Mouse (Mus musculus): ENCODE data around the gene Gm20388. TPM values are rescaled to one million over a fixed set of nuclear protein-coding genes. Genes with fewer than 3 reads are reported as not detected.

Gm20388 gene
- total and polyA plus RNA-seq, 2 experiments from 2014 or later = 17.3 TPM; not detected in 1

- 74% methylated on average over 4 of the region's 4 CpGs for WGBS
- H3K27me3 ChIP-seq (ENCODE audit: control insufficient read depth, insufficient read depth, low read length) = no peaks in the 10 kb centered on the region
Measured at GRCm38 (mm10) chr8:124288215-124288864, 4377.7 kb downstream of the Gm20388 start.

GRCm38 (mm10) chr8:124289481-124290050 lies 4378.9 kb downstream of the Gm20388 start:
- H3K4me2 ChIP-seq (ENCODE audit: low read depth, low read length) = no peak overlapping the region
- ATAC-seq (ENCODE audit: insufficient read depth, low read depth) (no peak), DNase-seq (ENCODE audit: low spot score) (no peak)
- WGBS = 88% methylated on average over 5 of the region's 5 CpGs
- peaks cover 33% of the 10 kb centered on the region for H3K4me1 ChIP-seq (ENCODE audit: control insufficient read depth, insufficient read depth)
- H3K27ac ChIP-seq (ENCODE audit: low read depth) = no peak overlapping the region
- TF ChIP-seq CTCF (IDR thresholded peaks at IDR 0.05; ENCODE audit: low read depth) = no peak
- no peak for TF ChIP-seq EP300 (IDR thresholded peaks at IDR 0.05; ENCODE audit: low read depth)
- no peak overlapping the region for H3K4me3 ChIP-seq (ENCODE audit: low read depth, low read length)
- H3K36me3 ChIP-seq (replicated peaks; ENCODE audit: control insufficient read depth, insufficient read depth, low read length) = no peaks in the 10 kb centered on the region
- H3K27me3 ChIP-seq (ENCODE audit: control insufficient read depth, insufficient read depth, low read length) = no peaks in the 10 kb centered on the region
- H3K9ac ChIP-seq (replicated peaks; ENCODE audit: low read depth, low read length) = no peak overlapping the region
- H3K9me3 ChIP-seq (replicated peaks; ENCODE audit: control insufficient read depth, low read length) = no peaks in the 10 kb centered on the region

More at GRCm38 (mm10) chr8:124288215-124288864, 4377.7 kb downstream of the Gm20388 start:
- ATAC-seq (ENCODE audit: insufficient read depth, low read depth) = no peak
- H3K27ac ChIP-seq (ENCODE audit: low read depth) = no peak overlapping the region
- no peak overlapping the region for H3K9ac ChIP-seq (replicated peaks; ENCODE audit: low read depth, low read length)
- H3K4me1 ChIP-seq (ENCODE audit: control insufficient read depth, insufficient read depth) = peaks cover 33% of the 10 kb centered on the region
- H3K36me3 ChIP-seq (replicated peaks; ENCODE audit: control insufficient read depth, insufficient read depth, low read length) = no peaks in the 10 kb centered on the region
- H3K4me3 ChIP-seq (ENCODE audit: low read depth, low read length) = no peak overlapping the region
- H3K4me2 ChIP-seq (ENCODE audit: low read depth, low read length) = no peak overlapping the region
- TF ChIP-seq CTCF (IDR thresholded peaks at IDR 0.05; ENCODE audit: low read depth) (no peak), EP300 (IDR thresholded peaks at IDR 0.05; ENCODE audit: low read depth) (no peak)
- DNase-seq (ENCODE audit: low spot score) = no peak
- no peaks in the 10 kb centered on the region for H3K9me3 ChIP-seq (replicated peaks; ENCODE audit: control insufficient read depth, low read length)

- DNase-seq (ENCODE audit: low spot score) (no peak), ATAC-seq (ENCODE audit: insufficient read depth, low read depth) (peak; percentile 39; the same call in 1 of the 2 replicates)
- no peak for TF ChIP-seq EP300 (IDR thresholded peaks at IDR 0.05; ENCODE audit: low read depth)
- TF ChIP-seq CTCF (IDR thresholded peaks at IDR 0.05; ENCODE audit: low read depth) = peak; percentile 46
- Histone ChIP-seq H3K4me1 (ENCODE audit: control insufficient read depth, insufficient read depth) (peaks cover 28% of the 10 kb centered on the region), H3K27me3 (ENCODE audit: control insufficient read depth, insufficient read depth, low read length) (no peaks in the 10 kb centered on the region), H3K36me3 (replicated peaks; ENCODE audit: control insufficient read depth, insufficient read depth, low read length) (peaks cover 5% of the 10 kb centered on the region), H3K27ac (ENCODE audit: low read depth) (peak overlapping the region; percentile 28; the same call in 1 of the 2 replicates), H3K9ac (replicated peaks; ENCODE audit: low read depth, low read length) (no peak overlapping the region), H3K4me3 (ENCODE audit: low read depth, low read length) (no peak overlapping the region), H3K9me3 (replicated peaks; ENCODE audit: control insufficient read depth, low read length) (no peaks in the 10 kb centered on the region), H3K4me2 (ENCODE audit: low read depth, low read length) (no peak overlapping the region)
- WGBS = 75% methylated on average over 9 of the region's 9 CpGs
Measured at GRCm38 (mm10) chr8:124290911-124291691, 4380.5 kb downstream of the Gm20388 start.

- DNase-seq (ENCODE audit: low spot score) = no peak
- WGBS = 85% methylated on average over 5 of the region's 5 CpGs
- peaks cover 27% of the 10 kb centered on the region for H3K4me1 ChIP-seq (ENCODE audit: control insufficient read depth, insufficient read depth)
- H3K9ac ChIP-seq (replicated peaks; ENCODE audit: low read depth, low read length) = no peak overlapping the region
- no peak overlapping the region for H3K27ac ChIP-seq (ENCODE audit: low read depth)
- TF ChIP-seq CTCF (IDR thresholded peaks at IDR 0.05; ENCODE audit: low read depth) = no peak
- no peak for TF ChIP-seq EP300 (IDR thresholded peaks at IDR 0.05; ENCODE audit: low read depth)
- H3K27me3 ChIP-seq (ENCODE audit: control insufficient read depth, insufficient read depth, low read length) = no peaks in the 10 kb centered on the region
- no peak overlapping the region for H3K4me3 ChIP-seq (ENCODE audit: low read depth, low read length)
- no peaks in the 10 kb centered on the region for H3K9me3 ChIP-seq (replicated peaks; ENCODE audit: control insufficient read depth, low read length)
- peaks cover 9% of the 10 kb centered on the region for H3K36me3 ChIP-seq (replicated peaks; ENCODE audit: control insufficient read depth, insufficient read depth, low read length)
- H3K4me2 ChIP-seq (ENCODE audit: low read depth, low read length) = no peak overlapping the region
- no peak for ATAC-seq (ENCODE audit: insufficient read depth, low read depth)
Measured at GRCm38 (mm10) chr8:124291693-124292092, 4381.1 kb downstream of the Gm20388 start.

GRCm38 (mm10) chr8:124292965-124293364 lies 4382.3 kb downstream of the Gm20388 start:
- Histone ChIP-seq H3K27ac (ENCODE audit: low read depth) (no peak overlapping the region), H3K4me3 (ENCODE audit: low read depth, low read length) (no peak overlapping the region), H3K9ac (replicated peaks; ENCODE audit: low read depth, low read length) (no peak overlapping the region), H3K4me2 (ENCODE audit: low read depth, low read length) (no peak overlapping the region), H3K27me3 (ENCODE audit: control insufficient read depth, insufficient read depth, low read length) (no peaks in the 10 kb centered on the region), H3K9me3 (replicated peaks; ENCODE audit: control insufficient read depth, low read length) (no peaks in the 10 kb centered on the region), H3K36me3 (replicated peaks; ENCODE audit: control insufficient read depth, insufficient read depth, low read length) (peaks cover 16% of the 10 kb centered on the region), H3K4me1 (ENCODE audit: control insufficient read depth, insufficient read depth) (peaks cover 22% of the 10 kb centered on the region)
- ATAC-seq (ENCODE audit: insufficient read depth, low read depth) (no peak), DNase-seq (ENCODE audit: low spot score) (no peak)
- 60% methylated on average over 9 of the region's 9 CpGs for WGBS
- TF ChIP-seq EP300 (IDR thresholded peaks at IDR 0.05; ENCODE audit: low read depth) (no peak), CTCF (IDR thresholded peaks at IDR 0.05; ENCODE audit: low read depth) (no peak)
